Mouse (Mus musculus): ENCODE results near the gene Zfp804a. TPM values are rescaled to one million over a fixed set of nuclear protein-coding genes. Genes with fewer than 3 reads are reported as not detected.

Gene Zfp804a
- polyA plus RNA-seq, 2 experiments: 0.60 to 0.73 TPM

DNA sequence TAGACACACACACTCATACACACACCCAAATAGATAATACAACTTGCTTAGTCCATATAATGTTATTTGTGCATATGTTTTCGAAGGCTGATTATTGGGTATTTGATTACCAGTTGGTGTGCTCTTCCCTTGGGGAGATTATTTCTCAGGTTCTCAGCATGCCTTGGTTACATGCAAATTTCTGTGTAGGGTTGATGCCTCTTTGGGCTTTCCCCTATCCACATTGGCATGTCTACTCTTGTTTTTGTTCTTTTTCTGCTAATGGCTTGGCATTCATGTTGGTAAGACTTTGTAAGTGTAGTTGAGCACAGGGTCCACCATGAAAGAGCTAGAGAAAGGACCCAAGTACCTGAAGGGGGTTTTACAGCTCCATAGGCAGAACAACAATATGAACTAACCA is 14.9 kb downstream of the Zfp804a start:
- H3K4me3 ChIP-seq (replicated peaks; ENCODE audit: low read length): no peak overlapping the region
- H3K4me1 ChIP-seq (ENCODE audit: control insufficient read depth, insufficient read depth, low read length): no peaks in the 10 kb centered on the region
- H3K27me3 ChIP-seq (ENCODE audit: control insufficient read depth, insufficient read depth, low read length): no peaks in the 10 kb centered on the region
- no peaks in the 10 kb centered on the region for H3K9me3 ChIP-seq (ENCODE audit: control insufficient read depth, low read length)
- no peak overlapping the region for H3K27ac ChIP-seq (replicated peaks; ENCODE audit: low read depth, low read length)
- no peaks in the 10 kb centered on the region for H3K36me3 ChIP-seq (ENCODE audit: control insufficient read depth, insufficient read depth, low read length)
- H3K4me2 ChIP-seq (replicated peaks; ENCODE audit: low read depth, low read length, severe bottlenecking): no peak overlapping the region
- no peak for TF ChIP-seq POLR2A (IDR thresholded peaks at IDR 0.05; ENCODE audit: borderline replicate concordance, extremely low read depth, insufficient read depth, insufficient read length)
- DNase-seq (ENCODE audit: low spot score): no peak
- no peak overlapping the region for H3K9ac ChIP-seq (ENCODE audit: low read depth, low read length, severe bottlenecking)
- WGBS: 90% methylated on average over 1 of the region's 1 CpGs
- ATAC-seq (ENCODE audit: low FRiP score, low read depth): no peak

DNA sequence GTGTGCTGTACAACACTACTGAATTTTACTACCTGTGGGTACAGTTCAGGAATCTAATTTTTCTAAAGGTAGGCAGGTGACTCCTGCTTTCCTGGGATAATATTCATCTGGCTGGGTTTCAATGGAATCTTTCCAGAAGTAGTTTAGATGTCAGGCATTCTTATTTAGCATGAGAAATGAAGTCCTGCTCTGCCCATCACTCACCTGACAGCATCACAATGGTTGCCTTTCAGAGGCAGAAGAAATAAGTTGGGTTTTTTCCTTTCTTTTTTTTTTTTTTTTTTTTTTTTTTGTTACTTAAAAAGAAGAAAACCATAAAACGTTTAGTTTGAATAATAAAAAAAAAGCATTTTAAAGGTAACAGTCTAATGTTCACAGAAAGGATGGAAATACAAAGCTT is 16.1 kb downstream of the Zfp804a start:
- 58% methylated on average over 1 of the region's 1 CpGs for WGBS

DNA sequence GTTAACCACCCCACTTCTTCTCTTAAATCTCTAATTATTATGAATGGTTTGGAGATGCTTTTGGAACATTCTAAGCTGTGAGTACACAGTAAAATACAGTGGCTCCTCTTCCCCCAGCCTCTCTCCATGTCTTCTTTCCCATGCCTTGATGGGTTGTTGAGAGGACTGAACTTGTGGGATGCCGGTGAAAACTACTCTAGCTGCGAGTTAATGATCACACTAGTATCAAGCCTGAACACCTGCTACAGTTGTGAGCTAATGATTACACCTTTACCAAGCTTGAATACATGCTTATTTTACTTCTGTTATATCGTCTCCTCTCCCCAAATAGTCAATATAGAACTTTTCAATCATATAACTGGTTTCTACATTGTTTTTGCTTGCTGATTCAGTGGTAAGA is 23.9 kb downstream of the Zfp804a start:
- no peak overlapping the region for H3K27ac ChIP-seq (replicated peaks; ENCODE audit: low read depth, low read length)
- ATAC-seq (ENCODE audit: low FRiP score, low read depth): no peak
- 85% methylated on average over 3 of the region's 3 CpGs for WGBS
- H3K4me3 ChIP-seq (replicated peaks; ENCODE audit: low read length): no peak overlapping the region
- no peaks in the 10 kb centered on the region for H3K27me3 ChIP-seq (ENCODE audit: control insufficient read depth, insufficient read depth, low read length)
- H3K9ac ChIP-seq (ENCODE audit: low read depth, low read length, severe bottlenecking): no peak overlapping the region
- H3K4me2 ChIP-seq (replicated peaks; ENCODE audit: low read depth, low read length, severe bottlenecking): no peak overlapping the region
- DNase-seq (ENCODE audit: low spot score): no peak
- H3K4me1 ChIP-seq (ENCODE audit: control insufficient read depth, insufficient read depth, low read length): no peaks in the 10 kb centered on the region
- no peak for TF ChIP-seq POLR2A (IDR thresholded peaks at IDR 0.05; ENCODE audit: borderline replicate concordance, extremely low read depth, insufficient read depth, insufficient read length)
- no peaks in the 10 kb centered on the region for H3K9me3 ChIP-seq (ENCODE audit: control insufficient read depth, low read length)
- no peaks in the 10 kb centered on the region for H3K36me3 ChIP-seq (ENCODE audit: control insufficient read depth, insufficient read depth, low read length)

More for the DNA sequence above, 16.1 kb downstream of the Zfp804a start:
- DNase-seq (ENCODE audit: low spot score) (no peak), ATAC-seq (ENCODE audit: low FRiP score, low read depth) (no peak)
- H3K27ac ChIP-seq (replicated peaks; ENCODE audit: low read depth, low read length): no peak overlapping the region
- no peak overlapping the region for H3K4me3 ChIP-seq (replicated peaks; ENCODE audit: low read length)
- H3K9me3 ChIP-seq (ENCODE audit: control insufficient read depth, low read length): no peaks in the 10 kb centered on the region
- H3K36me3 ChIP-seq (ENCODE audit: control insufficient read depth, insufficient read depth, low read length): no peaks in the 10 kb centered on the region
- no peaks in the 10 kb centered on the region for H3K27me3 ChIP-seq (ENCODE audit: control insufficient read depth, insufficient read depth, low read length)
- no peaks in the 10 kb centered on the region for H3K4me1 ChIP-seq (ENCODE audit: control insufficient read depth, insufficient read depth, low read length)
- H3K4me2 ChIP-seq (replicated peaks; ENCODE audit: low read depth, low read length, severe bottlenecking): no peak overlapping the region
- TF ChIP-seq POLR2A (IDR thresholded peaks at IDR 0.05; ENCODE audit: borderline replicate concordance, extremely low read depth, insufficient read depth, insufficient read length): no peak
- no peak overlapping the region for H3K9ac ChIP-seq (ENCODE audit: low read depth, low read length, severe bottlenecking)

DNA sequence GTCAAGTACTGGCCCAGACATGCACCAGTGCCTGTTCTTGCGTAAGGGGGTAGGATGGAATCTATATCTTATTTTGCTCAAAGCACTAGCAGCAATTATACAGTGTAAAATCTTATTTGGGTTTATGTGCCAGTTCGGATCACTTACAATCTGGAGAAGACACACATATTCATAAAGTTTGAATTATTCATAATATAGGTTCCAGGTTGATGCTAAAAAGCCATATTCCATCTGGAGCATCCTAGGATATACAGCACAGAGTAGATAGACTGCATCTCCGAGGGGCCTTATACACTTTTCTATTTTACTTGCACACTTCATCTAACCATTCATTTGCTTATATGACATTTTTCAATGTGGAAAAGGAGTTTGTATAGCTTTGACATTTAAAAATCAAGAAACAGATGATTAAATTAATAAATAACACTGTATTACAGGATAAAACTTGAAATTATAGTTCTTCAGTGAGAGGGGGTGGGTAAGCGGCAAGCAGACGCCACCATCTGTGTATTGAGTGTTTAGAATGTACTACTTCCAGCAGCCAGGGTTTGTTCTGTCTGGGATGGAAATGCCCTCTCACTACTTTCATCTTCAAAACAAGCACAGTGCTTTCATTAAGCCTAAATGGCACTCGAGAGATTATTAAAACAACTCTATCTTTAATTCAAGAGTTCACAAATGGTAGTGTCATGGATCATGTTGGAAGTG is 25.4 kb downstream of the Zfp804a start:
- DNase-seq (ENCODE audit: low spot score) (no peak), ATAC-seq (ENCODE audit: low FRiP score, low read depth) (no peak)
- Histone ChIP-seq H3K27me3 (ENCODE audit: control insufficient read depth, insufficient read depth, low read length) (no peaks in the 10 kb centered on the region), H3K36me3 (ENCODE audit: control insufficient read depth, insufficient read depth, low read length) (no peaks in the 10 kb centered on the region), H3K27ac (replicated peaks; ENCODE audit: low read depth, low read length) (no peak overlapping the region), H3K4me3 (replicated peaks; ENCODE audit: low read length) (no peak overlapping the region), H3K4me1 (ENCODE audit: control insufficient read depth, insufficient read depth, low read length) (no peaks in the 10 kb centered on the region), H3K4me2 (replicated peaks; ENCODE audit: low read depth, low read length, severe bottlenecking) (no peak overlapping the region), H3K9ac (ENCODE audit: low read depth, low read length, severe bottlenecking) (no peak overlapping the region), H3K9me3 (ENCODE audit: control insufficient read depth, low read length) (no peaks in the 10 kb centered on the region)
- TF ChIP-seq POLR2A (IDR thresholded peaks at IDR 0.05; ENCODE audit: borderline replicate concordance, extremely low read depth, insufficient read depth, insufficient read length): no peak
- WGBS: 92% methylated on average over 6 of the region's 6 CpGs

DNA sequence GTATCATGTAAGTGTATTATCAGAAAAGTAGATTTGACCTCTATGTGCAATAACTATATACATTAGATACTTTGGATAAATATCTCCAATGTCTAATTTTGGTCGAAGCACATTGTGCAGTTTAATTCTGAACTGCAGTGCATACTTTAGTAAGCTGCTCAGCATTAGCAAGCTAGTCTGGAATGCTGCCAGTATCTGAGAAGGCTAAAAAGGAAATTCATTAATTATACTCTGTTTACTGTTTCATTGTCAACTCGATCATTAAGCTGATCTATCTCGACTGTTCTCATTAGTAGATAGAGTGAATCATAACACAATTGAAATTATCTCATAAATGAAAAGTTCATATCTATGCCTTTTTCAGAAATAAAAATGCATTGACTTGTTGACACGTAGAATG is 27.7 kb downstream of the Zfp804a start:
- no peaks in the 10 kb centered on the region for H3K4me1 ChIP-seq (ENCODE audit: control insufficient read depth, insufficient read depth, low read length)
- no peak overlapping the region for H3K4me3 ChIP-seq (replicated peaks; ENCODE audit: low read length)
- ATAC-seq (ENCODE audit: low FRiP score, low read depth): no peak
- H3K36me3 ChIP-seq (ENCODE audit: control insufficient read depth, insufficient read depth, low read length): no peaks in the 10 kb centered on the region
- no peaks in the 10 kb centered on the region for H3K9me3 ChIP-seq (ENCODE audit: control insufficient read depth, low read length)
- H3K4me2 ChIP-seq (replicated peaks; ENCODE audit: low read depth, low read length, severe bottlenecking): no peak overlapping the region
- no peak overlapping the region for H3K27ac ChIP-seq (replicated peaks; ENCODE audit: low read depth, low read length)
- H3K27me3 ChIP-seq (ENCODE audit: control insufficient read depth, insufficient read depth, low read length): no peaks in the 10 kb centered on the region
- no peak for TF ChIP-seq POLR2A (IDR thresholded peaks at IDR 0.05; ENCODE audit: borderline replicate concordance, extremely low read depth, insufficient read depth, insufficient read length)
- no peak overlapping the region for H3K9ac ChIP-seq (ENCODE audit: low read depth, low read length, severe bottlenecking)
- peak; percentile 12 for DNase-seq (ENCODE audit: low spot score)
- WGBS: 70% methylated on average over 4 of the region's 4 CpGs
